Mouse (Mus musculus) neural tube, embryonic 11.5 days (tissue): ENCODE data around the gene Olfr1226. TPM values are rescaled to one million over a fixed set of nuclear protein-coding genes. Genes with fewer than 3 reads are reported as not detected.
"Not testable (repeated sequence)": the region's sequence is repeated elsewhere in the genome, so short reads cannot be mapped to it uniquely, and the experiment has no call there.

Experiments used
- ATAC-seq: fragments of 200-750 bp; cut with Nextera tagmentation; 2 replicates; pipeline ENCODE4 v1.8.0; 2017; ENCODE audit warnings: moderate number of reproducible peaks, mild to moderate bottlenecking, moderate TSS enrichment, moderate library complexity; ENCODE audit not compliant: insufficient read depth, low FRiP score, low TSS enrichment
- DNase-seq: peaks from one replicate; pipeline ENCODE4 v3.0.0-alpha.2; 2015; ENCODE audit warnings: low spot score
- H3K27ac ChIP-seq: fragments of 300-500 bp; sonication (generic); 2 replicates; pipeline ENCODE4 v1.5.1; 2014; ENCODE audit warnings: low read depth, mild to moderate bottlenecking, low read length
- H3K27me3 ChIP-seq: fragments of 300-500 bp; sonication (generic); 2 replicates; pipeline ENCODE4 v1.6.1; 2014; ENCODE audit warnings: mild to moderate bottlenecking, low read length, mixed read lengths; ENCODE audit not compliant: control insufficient read depth, insufficient read depth
- H3K36me3 ChIP-seq: fragments of 300-500 bp; sonication (generic); 2 replicates; pipeline ENCODE4 v1.6.1; 2014; ENCODE audit warnings: mild to moderate bottlenecking, low read length, moderate library complexity, mixed read lengths; ENCODE audit not compliant: control insufficient read depth, insufficient read depth
- H3K4me1 ChIP-seq: fragments of 300-500 bp; sonication (generic); 2 replicates; pipeline ENCODE4 v1.6.1; 2014; ENCODE audit warnings: low read length, mixed read lengths; ENCODE audit not compliant: control insufficient read depth, insufficient read depth
- H3K4me2 ChIP-seq: fragments of 300-500 bp; sonication (generic); 2 replicates; pipeline ENCODE4 v1.6.1; 2014; ENCODE audit warnings: low read depth, mild to moderate bottlenecking, moderate library complexity
- H3K4me3 ChIP-seq: fragments of 300-500 bp; sonication (generic); 2 replicates; pipeline ENCODE4 v1.5.1; 2014; ENCODE audit warnings: low read depth, low read length
- H3K9ac ChIP-seq: fragments of 300-500 bp; sonication (generic); 2 replicates; pipeline ENCODE4 v1.6.1; 2014; ENCODE audit warnings: mild to moderate bottlenecking, low read length
- H3K9me3 ChIP-seq: fragments of 300-500 bp; sonication (generic); 2 replicates; pipeline ENCODE4 v1.6.1; 2016; ENCODE audit warnings: low read length; ENCODE audit not compliant: control insufficient read depth
- WGBS: fragments of 180-500 bp; shearing (Covaris S2); extraction: QIAGEN DNeasy Blood & Tissue Kit; methylation state at CpG from one replicate; pipeline ENCODE4 v1.1.7; 2014; 5-methylcytosine and 5-hydroxymethylcytosine counted together
- polyA plus RNA-seq: library from polyadenylated mRNA; unstranded; fragments of >200 nt; fragmentation: Nextera tagmentation; extraction: Ambion mirVana; gene quantifications from 2 replicates; pipeline ENCODE4 v1.2.1, GENCODE M21; 2014

Gene Olfr1226
- polyA plus RNA-seq, result not detected in 2 replicates

DNA sequence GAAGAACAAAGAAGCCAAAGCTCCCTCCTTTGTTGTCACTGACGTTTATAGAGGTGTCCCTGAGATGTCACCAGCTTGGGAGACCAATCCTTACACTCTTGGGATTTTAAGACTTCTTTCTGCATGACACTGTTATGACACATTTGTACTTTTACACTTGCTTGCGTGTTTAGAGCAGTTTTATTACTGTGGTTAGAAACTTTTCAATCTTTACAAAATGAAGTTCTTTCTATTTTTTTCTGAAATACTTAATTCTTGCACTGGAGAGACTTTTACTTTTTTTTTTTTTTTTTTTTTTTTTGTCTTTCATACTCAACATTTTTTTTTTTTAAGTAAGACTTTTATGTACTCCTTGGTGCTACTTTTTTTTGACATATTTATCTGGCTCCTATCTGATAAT lies at the start of gene Olfr1226:
TSS of gene Olfr1226 (minus strand) at position 101 of the 400 bp plus-strand sequence.
- H3K27ac ChIP-seq, result no peak within 1 kb of the TSS
- H3K4me3 ChIP-seq, result no peak within 1 kb of the TSS
- no peak within 1 kb of the TSS for H3K9ac ChIP-seq
- ATAC-seq (no peak), DNase-seq (no peak)
- H3K4me2 ChIP-seq, result no peak within 1 kb of the TSS
- H3K9me3 ChIP-seq, result no peaks in the 10 kb centered on the region
- no peaks in the 10 kb centered on the region for H3K27me3 ChIP-seq
- H3K36me3 ChIP-seq, result no peaks in the 10 kb centered on the region
- 70% methylated on average over 2 of the region's 2 CpGs for WGBS
- no peaks in the 10 kb centered on the region for H3K4me1 ChIP-seq

DNA sequence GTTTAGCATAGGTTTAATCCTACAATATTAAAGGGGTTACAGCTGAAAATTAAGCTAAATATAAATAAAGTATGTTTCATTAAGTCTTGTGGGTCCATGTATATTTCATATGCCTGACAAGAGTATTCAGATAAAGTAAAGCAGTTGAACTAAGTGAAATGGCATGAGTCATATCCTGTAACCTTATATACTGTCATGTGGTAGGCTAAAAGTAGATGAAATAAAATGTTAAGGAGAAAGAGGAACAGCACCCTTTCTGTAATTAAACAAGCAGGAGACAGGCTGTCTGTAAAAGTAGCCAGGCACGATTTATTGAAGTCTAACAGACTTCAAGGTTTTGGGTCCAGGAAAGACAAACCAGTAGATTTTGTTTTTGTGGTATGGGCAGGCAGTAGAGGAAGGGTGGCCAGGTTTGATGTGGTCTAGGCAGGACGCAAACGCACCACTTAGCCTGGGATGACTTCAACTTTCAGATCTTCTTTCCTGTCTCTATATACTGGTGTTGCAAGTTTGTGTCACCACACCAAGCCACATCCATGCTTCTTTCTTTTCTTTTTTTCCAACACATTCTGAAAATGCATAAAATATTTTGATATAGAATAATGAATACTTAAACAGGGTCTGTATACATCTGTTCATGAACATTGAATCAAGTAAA lies 3.4 kb downstream of the Olfr1226 start:
- 83% methylated on average over 3 of the region's 3 CpGs for WGBS
- ATAC-seq, result no peak
- no peaks in the 10 kb centered on the region for H3K36me3 ChIP-seq
- H3K4me2 ChIP-seq, result no peak overlapping the region
- H3K27me3 ChIP-seq, result no peaks in the 10 kb centered on the region
- H3K4me3 ChIP-seq, result no peak overlapping the region
- H3K4me1 ChIP-seq, result no peaks in the 10 kb centered on the region
- H3K27ac ChIP-seq, result no peak overlapping the region
- no peak for DNase-seq
- no peak overlapping the region for H3K9ac ChIP-seq
- no peaks in the 10 kb centered on the region for H3K9me3 ChIP-seq

GRCm38 (mm10) chr2:89174569-89174968 lies 25.3 kb downstream of the Olfr1226 start, which contains the start of gene Olfr1225:
Gene Olfr1225 (minus strand): TSS chr2:89174669.
- no peaks in the 10 kb centered on the region for H3K27me3 ChIP-seq
- no peaks in the 10 kb centered on the region for H3K4me1 ChIP-seq
- 92% methylated on average over 1 of the region's 1 CpGs for WGBS
- H3K27ac ChIP-seq, result no peak within 1 kb of the TSS
- H3K36me3 ChIP-seq, result no peaks in the 10 kb centered on the region
- no peak for ATAC-seq
- no peak within 1 kb of the TSS for H3K9ac ChIP-seq
- no peak within 1 kb of the TSS for H3K4me2 ChIP-seq
- no peak within 1 kb of the TSS for H3K4me3 ChIP-seq
- DNase-seq, result no peak
- no peaks in the 10 kb centered on the region for H3K9me3 ChIP-seq

GRCm38 (mm10) chr2:89164711-89165110 lies 35.1 kb downstream of the Olfr1226 start:
- not testable (repeated sequence) for H3K9ac ChIP-seq, ATAC-seq, H3K9me3 ChIP-seq, H3K27ac ChIP-seq, H3K4me1 ChIP-seq, H3K27me3 ChIP-seq, H3K36me3 ChIP-seq, DNase-seq, H3K4me3 ChIP-seq, H3K4me2 ChIP-seq
- WGBS, result 89% methylated on average over 4 of the region's 4 CpGs

DNA sequence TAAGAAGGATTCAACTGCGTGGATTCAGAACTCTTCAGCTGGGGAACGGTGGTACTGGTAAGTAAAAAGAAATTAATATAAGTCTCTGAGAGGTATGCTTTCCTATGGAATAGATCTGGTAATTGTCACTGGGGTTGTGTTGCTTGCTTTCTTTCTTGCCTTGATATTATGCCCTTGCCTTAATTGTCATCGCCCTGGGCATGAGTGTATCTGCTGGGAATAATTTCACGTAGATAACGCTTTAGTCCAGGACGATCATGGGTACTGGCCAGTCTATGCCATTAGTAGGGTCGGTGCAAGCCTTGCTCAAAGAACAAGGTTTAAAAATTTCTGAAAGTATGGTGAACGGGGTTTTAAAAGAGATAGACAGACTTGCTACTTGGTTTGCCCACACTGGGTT lies 35.9 kb downstream of the Olfr1226 start, which contains the start of gene Olfr1224-ps1:
TSS of gene Olfr1224-ps1 (minus strand) at position 101 of the 400 bp plus-strand sequence.
- H3K9ac ChIP-seq, ATAC-seq, H3K27ac ChIP-seq, H3K4me1 ChIP-seq, H3K9me3 ChIP-seq, DNase-seq, H3K36me3 ChIP-seq, H3K4me2 ChIP-seq, H3K4me3 ChIP-seq, H3K27me3 ChIP-seq: not testable (repeated sequence)
- 96% methylated on average over 8 of the region's 8 CpGs for WGBS

- no peak within 1 kb of the TSS for H3K9ac ChIP-seq
- ATAC-seq (no peak), DNase-seq (no peak)
- no peaks in the 10 kb centered on the region for H3K9me3 ChIP-seq
- H3K4me2 ChIP-seq, result no peak within 1 kb of the TSS
- no peaks in the 10 kb centered on the region for H3K27me3 ChIP-seq
- no peaks in the 10 kb centered on the region for H3K4me1 ChIP-seq
- no peak within 1 kb of the TSS for H3K27ac ChIP-seq
- H3K4me3 ChIP-seq, result no peak within 1 kb of the TSS
- 83% methylated on average over 1 of the region's 1 CpGs for WGBS
- no peaks in the 10 kb centered on the region for H3K36me3 ChIP-seq
Observed at GRCm38 (mm10) chr2:89151460-89151859, 48.4 kb downstream of the Olfr1226 start, which contains the start of gene Olfr1223. Gene Olfr1223 (minus strand): TSS chr2:89151560.

Other genes starting within 250 kb of the Olfr1226 start
- not detected in 2 replicates for gene Olfr1212, start 246.1 kb downstream of the Olfr1226 start, polyA plus RNA-seq
- gene Gm13762, start 219.8 kb downstream of the Olfr1226 start, polyA plus RNA-seq, result not detected in 2 replicates
- not detected in 2 replicates for gene Olfr1214, start 207.4 kb downstream of the Olfr1226 start, polyA plus RNA-seq
- not detected in 2 replicates for gene Olfr1215, start 193.1 kb downstream of the Olfr1226 start, polyA plus RNA-seq
- gene Olfr1216, start 181.7 kb downstream of the Olfr1226 start, polyA plus RNA-seq, result not detected in 2 replicates
- gene Olfr1217, start 168.0 kb downstream of the Olfr1226 start, polyA plus RNA-seq, result not detected in 2 replicates
- gene Olfr1218, start 138.9 kb downstream of the Olfr1226 start, polyA plus RNA-seq, result not detected in 2 replicates
- not detected in 2 replicates for gene Olfr1219, start 116.5 kb downstream of the Olfr1226 start, polyA plus RNA-seq
- gene Olfr1220, start 93.2 kb downstream of the Olfr1226 start, polyA plus RNA-seq, result not detected in 2 replicates
- gene Olfr1221, start 82.8 kb downstream of the Olfr1226 start, polyA plus RNA-seq, result not detected in 2 replicates
- not detected in 2 replicates for gene Olfr1222, start 67.0 kb downstream of the Olfr1226 start, polyA plus RNA-seq
- gene Olfr1223, start 48.5 kb downstream of the Olfr1226 start, polyA plus RNA-seq, result not detected in 2 replicates
- not detected in 2 replicates for gene Olfr1224-ps1, start 36.0 kb downstream of the Olfr1226 start, polyA plus RNA-seq
- gene Olfr1225, start 25.4 kb downstream of the Olfr1226 start, polyA plus RNA-seq, result not detected in 2 replicates
- gene Olfr1228, start 54.0 kb upstream of the Olfr1226 start, polyA plus RNA-seq, result not detected in 2 replicates
- gene Olfr1229, start 88.0 kb upstream of the Olfr1226 start, polyA plus RNA-seq, result not detected in 2 replicates
- gene Olfr1230, start 97.2 kb upstream of the Olfr1226 start, polyA plus RNA-seq, result not detected in 2 replicates
- not detected in 2 replicates for gene Olfr1231, start 107.0 kb upstream of the Olfr1226 start, polyA plus RNA-seq
- not detected in 2 replicates for gene Olfr1232, start 129.6 kb upstream of the Olfr1226 start, polyA plus RNA-seq
- gene Olfr1233, start 142.3 kb upstream of the Olfr1226 start, polyA plus RNA-seq, result not detected in 2 replicates
- gene Olfr1234, start 164.8 kb upstream of the Olfr1226 start, polyA plus RNA-seq, result not detected in 2 replicates
- not detected in 2 replicates for gene Olfr1238, start 209.6 kb upstream of the Olfr1226 start, polyA plus RNA-seq
- gene Olfr1239, start 220.4 kb upstream of the Olfr1226 start, polyA plus RNA-seq, result not detected in 2 replicates
- gene Olfr1240, start 243.0 kb upstream of the Olfr1226 start, polyA plus RNA-seq, result not detected in 2 replicates